ENCODE assay signal across 9 mouse cellular contexts in genomic region chr4:55136283-55136682, GRCm38 (mm10).
DNase-seq lines count a peak whose midpoint lies in the region; ATAC-seq and TF ChIP-seq lines count a peak whose summit lies in the region.
"Had no signal": no experiment of that assay in that cellular context is flagged by ENCODE, and none has a peak within 500 bp of the region (broad histone marks: within the 10 kb centered on the region; RNA-seq: fewer than 3 reads in every experiment).

No protein-coding gene starts in this region.

- no peak overlapping the region for H3K4me2 ChIP-seq in liver, embryonic 11.5 days

- no peak overlapping the region for H3K9ac ChIP-seq in liver, embryonic 11.5 days (ENCODE audit: low read depth, low read length)

- no peak overlapping the region for H3K27ac ChIP-seq in liver, embryonic 11.5 days (ENCODE audit: low read depth, low read length)
- H3K27ac ChIP-seq in midbrain, embryonic 10.5 days (replicated peaks), result peak overlapping the region; percentile 65
- no peak overlapping the region for H3K27ac ChIP-seq in kidney, adult 2 months (ENCODE audit: insufficient read depth, low read depth, low read length)

- H3K4me3 ChIP-seq in liver, embryonic 11.5 days (ENCODE audit: low read depth, low read length), result no peak overlapping the region
- peak overlapping the region; percentile 24; the same call in 1 of the 2 replicates for H3K4me3 ChIP-seq in midbrain, embryonic 10.5 days
- no peak overlapping the region for H3K4me3 ChIP-seq in kidney, adult 2 months (ENCODE audit: insufficient read depth, low read depth, low read length)

- H3K27me3 ChIP-seq in liver, embryonic 11.5 days (replicated peaks; ENCODE audit: control insufficient read depth, insufficient read depth, low read length), result no peaks in the 10 kb centered on the region
- peaks cover 5% of the 10 kb centered on the region; the same call in 1 of the 2 replicates for H3K27me3 ChIP-seq in midbrain, embryonic 10.5 days (ENCODE audit: low read depth, poor library complexity, severe bottlenecking)
- H3K27me3 ChIP-seq in kidney, adult 2 months (replicated peaks; ENCODE audit: control insufficient read depth, insufficient read depth, low read length), result no peaks in the 10 kb centered on the region; the same call in 1 of the 2 replicates

- no peak for TF ChIP-seq CTCF in kidney, adult 2 months (conservative IDR thresholded peaks at IDR 0.05; ENCODE audit: insufficient read depth, insufficient read length, low read depth, low read length)

- no peak for ATAC-seq in liver, embryonic 11.5 days (replicated peaks; ENCODE audit: low FRiP score)

- no peaks in the 10 kb centered on the region for H3K9me3 ChIP-seq in liver, embryonic 11.5 days (ENCODE audit: control insufficient read depth, low read length)
- no peaks in the 10 kb centered on the region for H3K9me3 ChIP-seq in midbrain, embryonic 10.5 days (replicated peaks)

- TF ChIP-seq POLR2A in kidney, adult 2 months (IDR thresholded peaks at IDR 0.05; ENCODE audit: low read depth, low read length), result no peak

- no peaks in the 10 kb centered on the region for H3K36me3 ChIP-seq in liver, embryonic 11.5 days (ENCODE audit: control insufficient read depth, insufficient read depth, low read length)
- H3K36me3 ChIP-seq in midbrain, embryonic 10.5 days, result no peaks in the 10 kb centered on the region
- H3K36me3 ChIP-seq in kidney, adult 2 months (ENCODE audit: control insufficient read depth, insufficient read depth, low read length), result no peaks in the 10 kb centered on the region

- H3K4me1 ChIP-seq in liver, embryonic 11.5 days (replicated peaks; ENCODE audit: control insufficient read depth, insufficient read depth, low read length), result no peaks in the 10 kb centered on the region
- H3K4me1 ChIP-seq in midbrain, embryonic 10.5 days, result peaks cover 22% of the 10 kb centered on the region
- no peaks in the 10 kb centered on the region for H3K4me1 ChIP-seq in kidney, adult 2 months (ENCODE audit: control insufficient read depth, insufficient read depth, low read length)

- 26% methylated on average over 9 of the region's 9 CpGs for whole genome bisulfite sequencing in liver, embryonic 11.5 days
- 7% methylated on average over 9 of the region's 9 CpGs for WGBS in midbrain, embryonic 10.5 days
- WGBS in kidney, adult 2 months, result 46% methylated on average over 9 of the region's 9 CpGs

- DNase-seq in liver, result peak; percentile 6
- no peak for DNase-seq in liver, embryonic 11.5 days (ENCODE audit: low spot score)
- DNase-seq in embryo, embryonic 11 days, result peak; percentile 54
- DNase-seq in midbrain, embryonic 10.5 days (ENCODE audit: low spot score), result peak; percentile 44
- no peak for DNase-seq in layer of hippocampus, adult 9-11 months
- no peak for DNase-seq in thymus, postnatal 36 days
- DNase-seq in kidney, adult 2 months, result no peak
- DNase-seq: lung, adult 18-20 months; thymus, postnatal 25 days had no signal

Comparison
In these comparisons a context has a peak if more than half of its experiments do, and no peak if none do; other contexts are left out.
1. DNase-seq: peak in liver (single experiment), embryo, embryonic 11 days (single experiment) and midbrain, embryonic 10.5 days (single experiment); none in liver, embryonic 11.5 days (single experiment), layer of hippocampus, adult 9-11 months (single experiment), thymus, postnatal 36 days (0 of 2) and kidney, adult 2 months (single experiment).